Mouse (Mus musculus) liver, adult 2 months (tissue): ENCODE measurements around the gene 9230112D13Rik. TPM values are rescaled to one million over a fixed set of nuclear protein-coding genes. Genes with fewer than 3 reads are reported as not detected.
A peak's percentile ranks its signal among the peaks of the same experiment; 100 is the strongest.

ENCODE experiments used
- DNase-seq: peaks from one replicate; pipeline ENCODE4 v3.0.0-alpha.2; 2011; ENCODE audit warnings: low read depth, low spot score; ENCODE audit errors: extremely low read depth
- H3K27ac ChIP-seq: fragments of 200-500 bp; replicated peaks from 2 replicates; pipeline ENCODE4 v1.5.1; 2012; ENCODE audit warnings: low read depth, mild to moderate bottlenecking, control low read depth, inconsistent platforms, low read length; ENCODE audit not compliant: insufficient read depth
- H3K27me3 ChIP-seq: fragments of 200-500 bp; 2 replicates; pipeline ENCODE4 v1.6.1; 2012; ENCODE audit warnings: mild to moderate bottlenecking, moderate library complexity, low read length, inconsistent platforms; ENCODE audit not compliant: control insufficient read depth, insufficient read depth
- H3K36me3 ChIP-seq: fragments of 200-500 bp; 2 replicates; pipeline ENCODE4 v1.6.1; 2012; ENCODE audit warnings: low read length, inconsistent platforms; ENCODE audit not compliant: control insufficient read depth, insufficient read depth
- H3K4me1 ChIP-seq: fragments of 200-500 bp; 2 replicates; pipeline ENCODE4 v1.6.1; 2011; ENCODE audit warnings: low read length; ENCODE audit not compliant: control insufficient read depth, insufficient read depth
- H3K4me3 ChIP-seq: fragments of 200-500 bp; 2 replicates; pipeline ENCODE4 v1.5.1; 2011; ENCODE audit warnings: low read depth, mild to moderate bottlenecking, control low read depth, low read length, moderate library complexity; ENCODE audit not compliant: insufficient read depth
- H3K79me2 ChIP-seq: fragments of 200-500 bp; 2 replicates; pipeline ENCODE4 v1.6.1; 2012; ENCODE audit warnings: inconsistent platforms, mild to moderate bottlenecking, low read length, moderate library complexity; ENCODE audit not compliant: control insufficient read depth, insufficient read depth
- H3K9ac ChIP-seq: fragments of 200-500 bp; 2 replicates; pipeline ENCODE4 v1.6.1; 2012; ENCODE audit warnings: low read depth, mild to moderate bottlenecking, control low read depth, inconsistent platforms, low read length
- CTCF ChIP-seq: fragments of 200-500 bp; IDR thresholded peaks from 2 replicates; pipeline ENCODE4 v1.5.1; 2011; ENCODE audit warnings: low read depth, low read length, control low read depth
- POLR2A ChIP-seq: fragments of 200-500 bp; IDR thresholded peaks from 2 replicates; pipeline ENCODE4 v1.6.1; 2011; ENCODE audit warnings: low read length, control low read depth; ENCODE audit not compliant: insufficient read depth; ENCODE audit errors: extremely low read depth
- WGBS: fragments of 180-500 bp; shearing (Covaris S2); methylation state at CpG from one replicate; pipeline ENCODE4 v1.1.7; 2018; 5-methylcytosine and 5-hydroxymethylcytosine counted together
- polyA plus RNA-seq: library from polyadenylated mRNA; depleted of rRNA; stranded (reverse); fragments of >200 nt; gene quantifications from 2 replicates; pipeline ENCODE4 v1.2.3, GENCODE M21; 2012
- total RNA-seq: library from RNA; depleted of rRNA; stranded (reverse); fragments of >200 nt; gene quantifications from 2 replicates; pipeline ENCODE4 v1.2.3, GENCODE M21; 2014

The 9230112D13Rik gene
- total and polyA plus RNA-seq, 2 experiments, result not detected

DNA sequence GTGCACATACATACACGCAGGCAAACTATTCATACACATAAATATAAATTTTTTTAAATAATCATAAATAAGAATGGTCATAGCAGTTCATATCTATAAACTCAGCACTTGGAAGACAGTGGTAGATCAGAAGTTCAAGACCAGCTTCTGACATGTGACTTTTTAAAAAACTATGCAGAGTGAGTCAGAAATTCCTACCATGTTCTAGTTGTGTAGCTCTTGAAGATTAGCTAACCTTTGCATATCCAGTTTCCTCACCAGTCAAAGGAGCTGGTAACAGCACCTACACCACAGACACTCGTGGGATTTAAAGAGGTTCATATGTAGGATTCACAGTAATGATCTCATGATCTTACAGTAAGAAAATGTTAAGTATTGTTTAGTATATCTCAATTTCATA lies 29.9 kb downstream of the 9230112D13Rik start:
- Histone ChIP-seq H3K79me2 (peaks cover 33% of the 10 kb centered on the region), H3K27ac (no peak overlapping the region), H3K4me3 (no peak overlapping the region), H3K4me1 (peaks cover 34% of the 10 kb centered on the region), H3K9ac (no peak overlapping the region), H3K36me3 (no peaks in the 10 kb centered on the region), H3K27me3 (no peaks in the 10 kb centered on the region)
- no peak for TF ChIP-seq POLR2A
- WGBS, result 80% methylated on average over 2 of the region's 2 CpGs
- no peak for DNase-seq

DNA sequence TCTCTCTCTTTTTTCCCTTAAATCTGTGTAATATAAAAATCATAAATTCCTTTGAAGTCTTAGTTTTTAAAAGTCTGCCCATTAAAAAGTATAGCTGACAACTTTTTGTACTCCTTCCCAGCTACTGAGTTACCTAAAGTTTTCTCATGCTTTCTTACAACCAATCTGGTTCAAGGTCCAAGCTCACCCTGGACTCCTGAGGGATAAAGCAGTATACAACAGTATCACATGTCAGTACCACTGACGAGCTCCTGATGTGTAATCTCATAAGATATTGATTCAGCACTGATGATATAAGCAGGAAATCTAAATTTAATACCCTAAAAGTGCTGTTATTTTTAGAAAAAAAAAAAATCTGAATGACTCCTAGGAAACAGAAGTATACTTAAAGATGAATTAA lies 31.6 kb downstream of the 9230112D13Rik start:
- no peak for TF ChIP-seq POLR2A
- Histone ChIP-seq H3K4me3 (no peak overlapping the region), H3K27ac (no peak overlapping the region), H3K27me3 (no peaks in the 10 kb centered on the region), H3K9ac (no peak overlapping the region), H3K79me2 (peaks cover 28% of the 10 kb centered on the region), H3K36me3 (no peaks in the 10 kb centered on the region), H3K4me1 (peaks cover 34% of the 10 kb centered on the region)
- no peak for DNase-seq
- 11% methylated on average over 1 of the region's 1 CpGs for WGBS

DNA sequence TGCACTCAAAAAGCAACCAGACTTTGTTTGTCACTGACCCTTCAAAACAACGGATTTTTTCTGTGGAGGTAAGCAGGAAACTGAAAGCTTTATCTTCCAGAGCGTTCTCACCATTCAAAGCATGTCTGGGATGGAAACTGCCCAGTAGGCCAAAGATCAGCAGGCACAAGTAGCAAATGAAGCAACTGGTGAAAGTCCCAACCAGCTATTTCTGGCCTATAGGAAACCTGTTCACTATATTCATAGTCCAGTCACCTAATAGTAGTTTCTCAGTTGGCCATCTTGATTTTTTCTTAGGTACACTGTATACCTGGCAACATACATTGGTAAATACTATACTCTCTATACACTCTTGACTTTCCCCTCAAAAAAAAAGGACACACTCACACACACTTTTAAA lies 32.7 kb downstream of the 9230112D13Rik start:
- DNase-seq, result peak; percentile 95
- no peak for TF ChIP-seq CTCF
- no peak for TF ChIP-seq POLR2A
- peak overlapping the region; percentile 92 for H3K27ac ChIP-seq
- H3K79me2 ChIP-seq, result peaks cover 30% of the 10 kb centered on the region
- H3K36me3 ChIP-seq, result no peaks in the 10 kb centered on the region
- H3K27me3 ChIP-seq, result no peaks in the 10 kb centered on the region
- no peak overlapping the region for H3K9ac ChIP-seq
- peaks cover 35% of the 10 kb centered on the region for H3K4me1 ChIP-seq
- WGBS, result 6% methylated on average over 2 of the region's 2 CpGs
- no peak overlapping the region for H3K4me3 ChIP-seq

DNA sequence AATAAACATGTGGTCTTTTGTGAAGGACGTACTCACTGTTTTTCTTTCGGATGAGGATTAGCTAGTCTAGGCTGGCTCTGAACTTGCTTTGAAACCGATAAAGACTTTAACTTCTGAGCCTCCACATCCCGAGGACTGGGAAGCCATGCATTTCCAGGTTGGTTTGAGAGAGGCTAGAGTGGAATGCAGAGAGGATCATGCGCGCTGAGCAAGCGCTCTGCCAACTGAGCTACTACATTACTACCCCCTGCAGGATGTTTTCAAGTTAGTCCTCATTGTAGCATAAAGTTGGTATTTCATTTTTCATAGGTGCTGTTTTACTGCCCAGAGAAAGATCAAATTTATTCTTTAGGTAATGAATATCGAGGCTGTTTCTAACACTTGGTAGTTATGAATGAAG lies 36.4 kb downstream of the 9230112D13Rik start:
- peaks cover 32% of the 10 kb centered on the region for H3K4me1 ChIP-seq
- TF ChIP-seq CTCF (no peak; the same call in 1 of the 2 replicates), POLR2A (no peak)
- H3K9ac ChIP-seq, result no peak overlapping the region
- no peak overlapping the region for H3K4me3 ChIP-seq
- no peaks in the 10 kb centered on the region for H3K36me3 ChIP-seq
- 63% methylated on average over 8 of the region's 8 CpGs for WGBS
- no peak for DNase-seq
- H3K79me2 ChIP-seq, result peaks cover 21% of the 10 kb centered on the region
- H3K27me3 ChIP-seq, result no peaks in the 10 kb centered on the region
- no peak overlapping the region for H3K27ac ChIP-seq

DNA sequence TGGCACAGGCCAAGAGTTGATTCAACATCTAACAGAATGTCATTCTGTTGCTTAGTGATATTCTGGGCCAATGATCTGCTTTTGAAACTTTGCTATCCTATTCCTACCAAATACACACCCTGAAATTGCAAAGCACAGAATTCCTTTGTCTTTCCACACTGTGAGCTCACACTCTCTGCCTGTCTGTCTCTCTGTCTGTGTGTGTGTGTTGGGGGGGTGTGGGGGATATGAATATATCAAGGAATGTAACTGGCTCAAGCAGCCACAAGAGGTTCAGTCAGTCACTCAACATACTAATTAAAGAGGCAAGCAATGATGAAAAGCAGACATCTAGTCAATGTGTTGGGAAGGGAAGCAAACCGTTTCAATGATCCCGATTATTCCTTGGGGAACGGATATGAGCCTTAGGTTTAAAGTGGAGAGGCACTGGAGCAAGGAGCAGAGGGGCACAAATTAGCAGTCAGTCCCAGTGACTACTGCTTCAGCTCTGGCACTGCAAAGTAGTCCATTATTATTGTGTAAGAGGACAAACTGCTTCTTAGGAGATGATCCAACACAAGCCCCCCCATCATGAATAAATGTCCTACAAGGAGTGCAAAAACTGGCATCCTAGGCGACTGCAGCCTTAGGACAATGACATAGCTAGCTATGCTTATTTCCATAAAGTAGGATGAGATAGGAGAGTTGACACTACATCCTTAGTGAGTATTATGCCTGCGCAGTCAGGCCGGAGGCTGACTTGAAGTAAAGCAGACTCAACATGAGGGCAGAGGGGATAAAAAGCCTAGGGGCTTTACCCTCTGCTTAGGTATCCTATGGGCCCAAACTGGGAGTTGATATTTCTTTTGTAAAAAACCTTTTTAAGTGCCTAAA lies 38.9 kb downstream of the 9230112D13Rik start:
- peaks cover 25% of the 10 kb centered on the region for H3K79me2 ChIP-seq
- no peak overlapping the region for H3K27ac ChIP-seq
- no peak overlapping the region for H3K9ac ChIP-seq
- peaks cover 24% of the 10 kb centered on the region for H3K4me1 ChIP-seq
- no peak for DNase-seq
- 78% methylated on average over 6 of the region's 6 CpGs for WGBS
- TF ChIP-seq POLR2A (no peak), CTCF (no peak)
- H3K27me3 ChIP-seq, result no peaks in the 10 kb centered on the region
- no peak overlapping the region for H3K4me3 ChIP-seq
- H3K36me3 ChIP-seq, result no peaks in the 10 kb centered on the region

DNA sequence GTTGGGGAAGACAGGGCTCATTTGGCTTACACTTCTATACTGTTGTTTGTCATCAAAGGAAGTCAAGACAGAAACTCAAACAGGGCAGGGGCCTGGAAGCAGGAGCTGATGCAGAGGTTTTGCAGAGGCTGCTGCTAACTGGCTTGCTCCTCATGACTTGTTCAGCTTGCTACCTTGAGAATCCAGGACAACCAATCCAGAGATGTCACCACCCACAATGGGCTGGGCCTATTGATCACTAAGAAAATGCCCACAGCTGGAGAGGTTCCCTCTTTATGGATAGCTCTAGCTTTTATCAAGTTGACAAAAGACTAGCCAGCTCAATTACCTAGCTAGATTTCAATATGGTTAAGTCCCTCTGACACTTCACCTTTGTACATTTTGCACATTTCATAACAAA lies 51.0 kb downstream of the 9230112D13Rik start:
- Histone ChIP-seq H3K4me3 (no peak overlapping the region), H3K79me2 (peaks cover 15% of the 10 kb centered on the region; the same call in 1 of the 2 replicates), H3K36me3 (no peaks in the 10 kb centered on the region), H3K27ac (no peak overlapping the region), H3K9ac (no peak overlapping the region), H3K4me1 (peaks cover 11% of the 10 kb centered on the region), H3K27me3 (no peaks in the 10 kb centered on the region)
- peak; percentile 81 for DNase-seq
- no peak for TF ChIP-seq POLR2A
- TF ChIP-seq CTCF, result no peak
